Mouse (Mus musculus) lung, postnatal 0 days (tissue): ENCODE data around the gene Cd200r3.

Experiments used
- CTCF ChIP-seq: IDR thresholded peaks from 2 replicates; pipeline ENCODE4 v1.5.1; 2016; ENCODE audit warnings: antibody characterized with exemption, mild to moderate bottlenecking
- EP300 ChIP-seq: IDR thresholded peaks from 2 replicates; pipeline ENCODE4 v1.6.1; 2016; ENCODE audit warnings: antibody characterized with exemption, mild to moderate bottlenecking, control low read depth

DNA sequence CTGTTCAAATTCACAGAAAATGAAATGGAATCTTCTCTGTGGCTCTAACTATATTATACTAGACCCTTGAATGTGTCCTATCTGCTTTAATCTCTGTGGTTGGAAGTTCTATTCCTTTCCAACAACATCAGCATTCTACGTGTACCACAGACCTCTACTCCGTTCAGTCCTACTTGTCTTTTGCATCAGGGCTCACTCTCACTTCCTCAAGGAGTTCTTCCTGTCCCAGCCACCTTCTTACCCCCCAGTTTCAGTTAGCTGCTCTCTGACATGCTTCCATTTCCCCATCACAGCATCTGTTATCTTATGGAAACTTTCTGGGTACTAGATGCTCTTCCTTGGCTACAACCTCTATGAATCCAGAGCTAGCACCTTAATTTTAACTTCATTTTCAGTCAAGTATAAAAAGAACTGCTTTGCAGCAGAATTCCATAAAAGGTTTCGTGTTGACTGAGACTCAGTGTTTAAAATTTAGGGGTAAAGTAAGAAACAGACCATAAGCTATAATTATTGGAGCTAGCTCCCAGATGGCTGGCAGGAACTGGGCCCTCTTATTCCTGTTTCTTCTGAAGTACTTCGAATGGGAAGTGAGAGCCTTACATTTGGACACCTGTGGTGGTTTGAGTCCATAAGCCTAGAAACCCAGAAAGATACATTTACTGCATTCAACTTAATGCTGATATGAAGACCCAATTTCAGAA is 50.0 kb downstream of the Cd200r3 start:
- TF ChIP-seq CTCF (no peak), EP300 (no peak)
